Mouse (Mus musculus): ENCODE measurements around the gene Krtap19-3.

The Krtap19-3 gene

DNA sequence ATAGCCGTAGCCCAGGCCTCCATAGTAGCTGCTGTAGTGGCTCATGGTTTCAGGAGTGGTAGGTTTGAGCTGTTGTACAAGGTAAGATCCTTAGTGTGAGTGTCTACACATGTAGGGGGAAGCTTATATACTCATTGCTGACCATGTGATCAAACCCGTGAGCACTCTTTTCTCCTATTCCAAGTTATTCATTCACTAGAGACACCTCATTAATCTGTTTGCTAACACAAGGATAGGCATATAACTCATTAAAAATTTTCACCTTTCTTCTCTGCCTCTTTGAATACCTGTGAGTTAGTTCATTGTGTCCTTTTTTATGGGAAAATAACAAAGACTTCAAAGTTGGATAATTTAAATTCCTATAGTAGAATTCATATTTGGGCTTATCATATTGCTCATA is at the start of gene Krtap19-3:
Krtap19-3 (minus strand) TSS at position 101 of the 400 bp plus-strand sequence.
- DNase-seq (ENCODE audit: low spot score in 2 of 2): no peak

DNA sequence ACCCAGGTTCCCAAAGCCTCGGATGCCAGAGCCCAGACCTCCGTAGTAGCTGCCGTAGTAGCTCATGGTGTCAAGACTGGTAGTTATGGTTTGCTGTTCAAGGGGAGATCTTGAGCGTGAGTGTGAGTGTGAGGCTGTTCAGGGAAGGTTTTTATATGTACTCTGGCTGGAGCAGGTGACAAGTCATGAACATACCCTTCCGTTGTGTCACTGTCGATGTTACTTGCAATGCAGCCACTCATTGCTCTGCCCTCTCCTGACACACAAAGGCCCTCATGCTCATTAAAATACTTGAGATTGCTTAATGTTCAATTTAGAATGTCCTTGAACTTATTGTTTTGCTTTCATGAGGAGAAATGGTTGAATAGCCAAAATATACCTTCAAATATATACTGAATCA is 18.5 kb upstream of the Krtap19-3 start, which contains the start of gene Krtap19-5:
Krtap19-5 (minus strand) TSS at position 101 of the 400 bp plus-strand sequence.
- DNase-seq (ENCODE audit: low spot score in 2 of 2): no peak

DNA sequence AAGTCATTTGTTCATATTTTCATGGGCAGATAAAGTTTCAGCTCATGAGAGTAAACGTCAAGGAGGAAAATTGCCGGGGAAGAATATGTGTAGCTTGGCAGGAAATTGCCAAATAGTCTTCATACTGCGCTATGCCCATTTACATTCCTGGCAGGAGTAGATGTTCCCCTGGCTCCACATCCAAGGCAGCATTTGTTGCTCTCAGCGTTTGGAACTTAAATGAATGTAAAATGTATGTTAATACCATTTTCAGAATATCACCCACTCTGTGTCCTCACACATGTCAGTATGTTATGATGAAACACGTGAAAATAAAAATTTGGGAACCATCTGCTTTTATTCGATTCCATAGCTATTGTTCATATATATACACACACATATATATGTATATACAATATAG is 9.0 kb upstream of the Krtap19-3 start:
- no peak for DNase-seq (ENCODE audit: low spot score in 2 of 2)

DNA sequence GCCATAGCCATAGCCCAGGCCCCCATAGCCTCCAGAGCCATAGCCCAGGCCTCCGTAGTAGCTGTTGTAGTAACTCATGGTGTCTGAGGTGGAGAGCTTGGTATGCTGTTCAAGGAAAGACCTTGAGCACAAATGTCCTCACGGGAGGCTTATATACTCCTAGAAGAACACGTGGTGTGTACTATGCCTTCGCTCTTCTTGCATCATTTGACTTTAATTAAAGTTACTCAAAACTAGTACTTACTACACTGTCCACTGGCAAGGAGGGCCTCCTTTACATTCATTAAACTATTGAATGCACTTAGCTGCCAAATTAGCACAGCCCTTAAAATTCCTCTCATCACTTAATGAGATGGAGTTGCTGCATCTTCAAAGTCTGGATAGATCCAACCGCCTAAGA is 7.2 kb upstream of the Krtap19-3 start, which contains the start of gene Krtap19-4:
Krtap19-4 (minus strand) TSS at position 101 of the 400 bp plus-strand sequence.
- no peak for DNase-seq (ENCODE audit: low spot score in 2 of 2)

DNA sequence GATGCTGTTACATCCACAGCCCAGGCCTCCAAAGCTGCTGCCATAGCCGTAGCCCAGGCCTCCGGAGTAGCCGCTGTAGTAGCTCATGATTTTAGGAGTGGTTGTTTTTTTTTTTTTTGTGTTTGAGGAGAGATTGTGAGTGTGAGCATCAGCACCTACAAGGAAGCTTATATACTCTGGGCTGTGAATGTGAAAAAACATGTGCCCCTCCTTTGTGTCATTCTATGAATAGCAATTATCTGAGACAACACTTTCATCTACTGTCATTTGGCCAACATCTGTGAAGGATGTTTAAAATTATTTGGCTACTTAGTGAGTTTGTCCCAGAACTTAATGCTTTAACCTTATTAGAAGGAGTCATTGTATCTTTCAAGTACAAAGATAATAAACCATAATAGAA is 3.7 kb downstream of the Krtap19-3 start, which contains the start of gene Krtap19-2:
Krtap19-2 (minus strand) TSS at position 101 of the 400 bp plus-strand sequence.
- no peak for DNase-seq (ENCODE audit: low spot score in 2 of 2)

DNA sequence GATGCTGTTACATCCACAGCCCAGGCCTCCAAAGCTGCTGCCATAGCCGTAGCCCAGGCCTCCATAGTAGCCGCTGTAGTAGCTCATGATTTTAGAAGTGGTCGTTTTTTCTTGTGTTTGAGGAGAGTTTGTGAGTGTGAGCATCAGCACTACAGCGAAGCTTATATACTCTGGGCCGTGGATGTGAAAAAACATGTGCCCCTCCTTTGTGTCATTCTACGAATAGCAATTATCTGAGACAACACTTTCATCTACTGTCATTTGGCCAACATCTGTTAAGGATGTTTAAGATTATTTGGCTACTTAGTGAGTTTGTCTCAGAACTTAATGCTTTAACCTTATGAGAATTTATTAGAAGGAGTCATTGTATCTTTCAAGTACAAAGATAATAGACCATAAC is 8.5 kb downstream of the Krtap19-3 start, which contains the start of gene Krtap19-1:
Krtap19-1 (minus strand) TSS at position 101 of the 400 bp plus-strand sequence.
- no peak for DNase-seq (ENCODE audit: low spot score in 2 of 2)

DNA sequence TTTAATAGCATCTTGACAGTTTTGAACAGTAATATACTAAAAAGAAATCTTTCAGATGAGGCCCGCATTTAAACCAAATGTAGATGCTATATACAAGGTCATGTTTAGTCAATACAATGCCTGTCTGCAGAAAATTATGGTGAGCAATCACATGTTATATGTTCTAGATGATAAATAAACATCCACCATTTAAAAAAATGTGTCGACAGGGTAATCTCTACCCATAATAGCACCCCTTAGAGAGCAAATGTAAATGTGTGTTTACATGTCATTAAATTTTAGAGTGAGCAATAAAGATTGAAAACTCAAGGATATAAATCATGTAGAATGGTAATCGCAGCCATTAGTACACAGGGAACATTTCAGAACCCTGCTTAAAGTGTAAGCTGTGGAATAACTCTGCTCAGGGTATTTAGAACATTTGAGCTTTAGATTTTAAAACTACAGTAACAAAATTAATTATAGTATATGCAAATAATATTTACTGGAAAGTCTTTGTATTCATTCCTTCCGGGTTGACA is 12.9 kb downstream of the Krtap19-3 start:
- no peak for DNase-seq (ENCODE audit: low spot score in 2 of 2)

DNA sequence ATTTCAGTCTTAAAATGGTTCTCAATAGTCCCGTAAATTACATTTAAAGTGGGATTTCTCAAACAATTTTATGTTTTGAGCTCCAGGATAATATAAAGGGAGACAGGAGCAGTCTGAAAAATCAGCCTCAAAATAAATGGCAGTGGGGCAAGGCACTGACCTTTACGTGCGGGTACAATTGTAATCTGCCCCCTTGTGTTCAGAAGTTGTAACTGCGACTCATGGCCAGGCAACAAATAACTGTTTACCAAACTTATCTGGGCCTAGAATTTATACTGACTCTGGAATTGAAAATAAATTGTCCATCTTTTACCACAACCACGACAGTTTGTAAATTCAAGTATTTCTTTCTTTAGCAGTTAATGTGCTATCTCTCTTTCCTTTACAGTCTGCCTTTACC is 26.4 kb downstream of the Krtap19-3 start:
- DNase-seq (ENCODE audit: low spot score in 2 of 2): no peak

DNA sequence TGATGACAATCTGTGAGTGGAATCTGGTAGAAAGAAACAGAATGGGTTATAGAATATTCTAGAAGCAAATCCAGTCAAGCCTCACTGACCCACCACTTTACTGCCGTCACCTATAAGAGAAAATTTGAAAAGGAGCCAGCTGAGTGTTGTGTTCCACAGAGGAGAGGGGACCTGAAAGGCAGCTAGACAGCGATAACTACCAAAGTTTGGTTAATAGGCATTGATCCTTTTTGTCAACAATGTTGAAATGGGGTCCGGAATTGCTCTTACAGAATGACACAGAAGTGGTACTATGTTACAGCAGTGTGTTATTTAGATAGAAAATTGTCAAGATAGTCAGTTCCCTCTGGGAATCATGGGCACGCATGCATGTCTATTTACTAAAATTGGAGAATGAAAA is 29.3 kb downstream of the Krtap19-3 start:
- DNase-seq (ENCODE audit: low spot score in 2 of 2): no peak

DNA sequence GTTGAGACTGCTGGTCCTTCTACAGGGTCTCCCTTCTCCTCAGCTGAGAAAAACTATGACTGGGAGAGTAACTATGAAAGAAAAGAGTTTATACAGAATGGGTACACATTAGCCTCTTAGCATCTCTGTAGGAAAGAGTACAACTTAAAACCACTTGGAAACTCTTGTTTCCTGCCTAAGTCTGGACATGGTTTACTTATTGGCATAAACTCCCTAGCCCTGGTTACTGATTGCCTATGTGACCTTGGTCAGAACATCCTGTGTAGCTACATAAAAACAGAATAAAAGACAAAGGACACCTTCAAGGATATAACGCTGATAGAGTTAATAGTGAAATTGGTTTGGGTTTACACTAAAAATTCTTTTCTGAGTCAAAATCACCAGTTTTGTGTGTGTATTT is 30.5 kb downstream of the Krtap19-3 start:
- no peak for DNase-seq (ENCODE audit: low spot score in 2 of 2)
